Mouse (Mus musculus) liver, adult 2 months (tissue): Measurements from ENCODE around the gene Mien1.

Experiments
- CTCF ChIP-seq: fragments of 200-500 bp; IDR thresholded peaks from 2 replicates; pipeline ENCODE4 v1.5.1; 2011; ENCODE audit warnings: low read depth, low read length, control low read depth
- POLR2A ChIP-seq: fragments of 200-500 bp; IDR thresholded peaks from 2 replicates; pipeline ENCODE4 v1.6.1; 2011; ENCODE audit warnings: low read length, control low read depth; ENCODE audit not compliant: insufficient read depth; ENCODE audit errors: extremely low read depth

- TF ChIP-seq POLR2A: no peak
- TF ChIP-seq CTCF: no peak
Measured at GRCm38 (mm10) chr11:98485749-98486148, 47.0 kb upstream of the Mien1 start.
